Mouse (Mus musculus) G1E (cell line): Measurements from ENCODE around the gene 6330403K07Rik. TPM values are rescaled to one million over a fixed set of nuclear protein-coding genes. Genes with fewer than 3 reads are reported as not detected.
A peak's percentile ranks its signal among the peaks of the same experiment; 100 is the strongest.

ENCODE experiments used
- ATAC-seq: 2 replicates; pipeline ENCODE4 v1.8.0; 2016; ENCODE audit warnings: mild to moderate bottlenecking; ENCODE audit not compliant: insufficient number of reproducible peaks, poor library complexity, low FRiP score, severe bottlenecking; ENCODE audit errors: extremely low read depth
- DNase-seq: peaks from one replicate; pipeline ENCODE4 v3.0.0; 2012; ENCODE audit warnings: low spot score
- H3K27me3 ChIP-seq: 2 replicates; pipeline ENCODE4 v1.6.1; 2012; ENCODE audit warnings: mild to moderate bottlenecking, low read length, inconsistent platforms; ENCODE audit not compliant: insufficient read depth
- H3K36me3 ChIP-seq: replicated peaks from 2 replicates; pipeline ENCODE3; 2012; ENCODE audit warnings: mild to moderate bottlenecking, inconsistent platforms
- H3K4me1 ChIP-seq: 2 replicates; pipeline ENCODE4 v1.6.1; 2012; ENCODE audit warnings: low read depth, low read length, inconsistent platforms, mixed read lengths; ENCODE audit not compliant: insufficient read depth
- H3K4me3 ChIP-seq: 2 replicates; pipeline ENCODE4 v1.5.1; 2012; ENCODE audit warnings: low read depth, mild to moderate bottlenecking, inconsistent platforms, low read length, moderate library complexity, mixed read lengths
- H3K9me3 ChIP-seq: replicated peaks from 2 replicates; pipeline ENCODE4 v1.6.1; 2012; ENCODE audit warnings: inconsistent platforms
- CTCF ChIP-seq: IDR thresholded peaks from 2 replicates; pipeline ENCODE4 v1.5.1; 2012; ENCODE audit warnings: low read depth, low read length, inconsistent platforms, mixed read lengths
- GATA1 ChIP-seq: IDR thresholded peaks from 2 replicates; pipeline ENCODE4 v1.6.1; 2012; ENCODE audit warnings: borderline replicate concordance, low read length, inconsistent platforms, mixed read lengths
- GATA2 ChIP-seq: IDR thresholded peaks from 2 replicates; pipeline ENCODE4 v1.6.1; 2012; ENCODE audit warnings: low read depth, low read length, inconsistent platforms, borderline replicate concordance
- POLR2AphosphoS5 ChIP-seq: IDR thresholded peaks from 2 replicates; pipeline ENCODE4 v1.6.1; 2012; ENCODE audit warnings: low read depth, low read length, inconsistent platforms; ENCODE audit not compliant: insufficient replicate concordance
- TAL1 ChIP-seq: conservative IDR thresholded peaks from 2 replicates; pipeline ENCODE4 v1.6.1; 2012; ENCODE audit warnings: low read depth, low read length, inconsistent platforms, mixed read lengths
- polyA plus RNA-seq: library from polyadenylated mRNA; stranded (reverse); fragments of >175 nt; gene quantifications from 2 replicates; pipeline ENCODE4 v1.2.3, GENCODE M21; 2012
- total RNA-seq, 2 experiments: library from RNA; stranded (forward) in 1 of 2; stranded (reverse) in 1 of 2; fragments of 200-1000 nt in 1 of 2; fragments of >200 nt in 1 of 2; fragmentation: Nextera tagmentation in 1 of 2; gene quantifications; 2 replicates each; pipeline ENCODE4 v1.2.3; 2014 to 2017

The 6330403K07Rik gene
- total and polyA plus RNA-seq, 3 experiments: 0.16 TPM; not detected in 2

DNA sequence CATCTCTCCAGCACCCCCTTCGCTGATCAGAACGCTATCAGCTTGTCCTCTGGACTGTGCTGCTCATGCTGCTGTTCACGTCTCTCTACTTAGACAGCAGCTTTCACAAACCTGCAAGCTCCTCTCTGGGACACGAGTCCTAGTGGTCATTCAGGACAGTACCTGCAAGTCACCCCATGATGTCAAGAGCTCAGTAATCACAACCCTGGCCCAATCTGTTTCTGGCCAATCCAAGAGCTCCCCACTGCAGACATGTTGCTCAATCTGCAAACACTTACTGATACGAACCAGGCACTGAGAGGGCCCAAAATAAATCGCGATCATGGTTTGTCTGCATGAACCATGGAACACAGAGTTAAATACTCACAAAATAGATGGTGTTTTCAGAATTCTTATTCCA lies 20.6 kb downstream of the 6330403K07Rik start:
- TF ChIP-seq GATA2 (no peak), TAL1 (no peak), POLR2AphosphoS5 (no peak), GATA1 (no peak), CTCF (no peak)
- Histone ChIP-seq H3K27me3 (no peaks in the 10 kb centered on the region), H3K36me3 (peaks cover 87% of the 10 kb centered on the region), H3K9me3 (no peaks in the 10 kb centered on the region), H3K4me3 (no peak overlapping the region), H3K4me1 (peaks cover 15% of the 10 kb centered on the region)
- ATAC-seq (no peak), DNase-seq (no peak)

DNA sequence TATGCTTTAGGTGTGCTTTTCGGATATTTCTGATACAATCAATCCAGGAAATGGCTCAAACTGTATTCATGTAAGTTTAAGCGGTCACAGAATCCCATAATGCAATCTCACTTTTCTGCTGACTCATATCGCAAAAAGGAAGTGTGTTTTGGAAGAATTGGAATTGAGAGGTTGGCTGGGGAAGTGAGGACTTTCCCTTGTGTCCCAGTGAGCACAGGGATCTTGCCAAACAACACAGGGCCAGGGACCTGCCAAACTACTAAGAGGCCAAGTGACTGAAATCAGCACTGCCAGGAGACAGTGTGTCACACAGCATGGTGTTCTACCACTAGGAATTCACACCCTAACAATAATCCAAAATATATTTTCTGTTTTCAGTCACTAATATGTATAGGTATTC lies 25.0 kb downstream of the 6330403K07Rik start:
- DNase-seq (no peak), ATAC-seq (no peak)
- peaks cover 65% of the 10 kb centered on the region for H3K36me3 ChIP-seq
- H3K4me3 ChIP-seq: no peak overlapping the region
- H3K27me3 ChIP-seq: no peaks in the 10 kb centered on the region
- H3K9me3 ChIP-seq: no peaks in the 10 kb centered on the region
- peaks cover 12% of the 10 kb centered on the region for H3K4me1 ChIP-seq
- TF ChIP-seq GATA2: no peak
- TF ChIP-seq GATA1: no peak
- no peak for TF ChIP-seq TAL1
- no peak for TF ChIP-seq CTCF
- TF ChIP-seq POLR2AphosphoS5: no peak

GRCm38 (mm10) chr11:71007831-71008230 lies 25.5 kb downstream of the 6330403K07Rik start:
- Histone ChIP-seq H3K4me1 (peaks cover 17% of the 10 kb centered on the region), H3K27me3 (no peaks in the 10 kb centered on the region), H3K4me3 (no peak overlapping the region), H3K9me3 (no peaks in the 10 kb centered on the region), H3K36me3 (peaks cover 63% of the 10 kb centered on the region)
- DNase-seq (no peak), ATAC-seq (no peak)
- no peak for TF ChIP-seq CTCF
- no peak for TF ChIP-seq TAL1

- H3K27me3 ChIP-seq: no peaks in the 10 kb centered on the region
- peaks cover 62% of the 10 kb centered on the region for H3K36me3 ChIP-seq
- H3K4me1 ChIP-seq: peaks cover 25% of the 10 kb centered on the region
- ATAC-seq (no peak), DNase-seq (no peak)
- TF ChIP-seq GATA2 (no peak), TAL1 (no peak), GATA1 (no peak), POLR2AphosphoS5 (no peak), CTCF (no peak)
- H3K4me3 ChIP-seq: no peak overlapping the region
- H3K9me3 ChIP-seq: no peaks in the 10 kb centered on the region
Measured at GRCm38 (mm10) chr11:71007026-71007425, 26.3 kb downstream of the 6330403K07Rik start.

DNA sequence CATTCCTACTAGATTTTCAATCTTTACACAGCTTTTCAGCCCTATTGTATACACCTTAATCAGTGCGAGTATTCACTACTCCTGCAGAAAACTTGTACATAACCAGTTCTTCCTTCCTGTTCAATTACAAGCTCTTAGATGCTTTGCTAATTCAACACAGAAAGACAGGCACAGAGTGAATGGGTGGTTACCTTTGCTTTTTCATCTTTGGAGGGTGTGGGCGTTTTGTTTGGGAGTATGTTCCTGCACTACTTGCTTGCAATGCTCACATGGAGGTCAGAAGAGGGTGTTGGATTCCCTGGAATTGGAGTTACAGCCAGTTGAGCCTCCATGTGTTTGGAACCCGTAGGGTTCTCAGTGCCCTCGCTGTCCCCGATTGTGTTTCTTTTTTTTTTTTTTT lies 28.3 kb downstream of the 6330403K07Rik start:
- H3K36me3 ChIP-seq: peaks cover 59% of the 10 kb centered on the region
- no peak for DNase-seq
- no peak for ATAC-seq

DNA sequence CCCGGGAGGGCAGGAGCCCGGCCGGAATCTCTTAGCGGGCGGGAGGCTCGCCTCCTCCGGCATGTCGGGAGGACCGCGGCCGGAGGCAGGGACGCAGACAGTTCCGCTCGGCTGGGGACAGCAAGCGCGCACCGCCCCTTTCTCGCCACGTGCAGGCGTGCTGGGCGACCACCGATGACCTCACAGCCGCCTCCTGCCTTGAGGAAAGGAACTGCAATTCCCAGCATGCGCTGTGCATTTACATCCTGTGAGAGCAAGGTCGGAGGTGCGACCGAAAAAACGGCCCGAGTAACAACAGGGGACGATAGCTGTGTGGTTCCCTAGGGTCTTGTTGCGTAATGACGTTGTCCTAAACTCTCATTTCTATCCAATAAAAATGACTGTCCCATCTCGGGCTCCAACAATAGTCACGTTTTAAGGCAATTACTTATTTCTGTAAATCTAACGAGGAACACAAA lies 29.0 kb downstream of the 6330403K07Rik start, which contains the start of gene Dhx33:
TSS of gene Dhx33 (minus strand) at position 122 of the 458 bp plus-strand sequence.
- Histone ChIP-seq H3K36me3 (peaks cover 59% of the 10 kb centered on the region), H3K4me1 (peaks cover 30% of the 10 kb centered on the region), H3K9me3 (no peaks in the 10 kb centered on the region), H3K27me3 (no peaks in the 10 kb centered on the region), H3K4me3 (peak within 1 kb of the TSS; percentile 85)
- DNase-seq (peak; percentile 82), ATAC-seq (peak; percentile 98)
- TF ChIP-seq CTCF (no peak), GATA1 (no peak), TAL1 (no peak), POLR2AphosphoS5 (no peak), GATA2 (no peak)

More for the DNA sequence above, 28.3 kb downstream of the 6330403K07Rik start:
- H3K9me3 ChIP-seq: no peaks in the 10 kb centered on the region
- peak overlapping the region; percentile 85; the same call in 1 of the 2 replicates for H3K4me3 ChIP-seq
- TF ChIP-seq GATA1 (no peak), GATA2 (no peak)
- H3K27me3 ChIP-seq: no peaks in the 10 kb centered on the region
- peaks cover 30% of the 10 kb centered on the region for H3K4me1 ChIP-seq
